Mouse (Mus musculus) kidney, adult 9 months (tissue): ENCODE measurements at regions not wholly inside any gene's neighbourhood (a gene's known extent, or its start where the extent isn't known, plus 50 kb on each side); places are given as distances from the start of the nearest gene placed in this dataset.

Experiments used
- DNase-seq: peaks from one replicate; pipeline ENCODE4 v3.0.0; 2022

GRCm38 (mm10) chr4:33696969-33697368 is 227.4 kb upstream of the Cnr1 start:
- DNase-seq, result no peak

DNA sequence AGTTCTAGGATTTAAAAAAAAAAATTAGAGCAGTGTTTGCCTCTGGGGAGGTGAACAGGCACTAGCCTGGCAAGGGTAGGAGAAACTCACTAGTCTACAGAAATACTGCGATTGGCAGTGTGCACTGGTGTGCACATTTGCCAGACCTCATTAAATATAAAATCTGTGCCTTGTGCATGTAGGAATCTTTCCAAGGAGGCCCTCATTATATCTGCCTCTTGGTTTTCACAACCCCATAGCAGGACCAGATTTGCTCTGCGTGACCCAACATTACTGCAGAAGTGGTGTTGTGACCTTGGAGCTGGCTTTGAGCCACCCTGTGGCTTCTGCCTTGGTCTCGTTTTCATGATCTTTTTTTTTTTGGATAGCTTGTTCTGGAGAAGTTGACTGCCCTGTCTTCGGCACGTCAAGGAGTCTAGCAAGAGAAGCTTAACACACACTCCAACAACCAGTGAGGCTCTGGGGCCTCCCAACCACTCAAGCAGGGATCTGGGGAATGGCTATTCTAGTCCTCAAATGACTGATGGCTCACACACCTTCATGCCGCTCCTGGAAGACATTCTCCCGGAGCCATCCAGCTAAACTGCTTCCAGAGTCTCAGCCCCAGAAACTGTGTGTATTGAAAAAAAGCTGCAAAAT is 222.2 kb upstream of the Cnr1 start:
- peak; percentile 12 for DNase-seq

DNA sequence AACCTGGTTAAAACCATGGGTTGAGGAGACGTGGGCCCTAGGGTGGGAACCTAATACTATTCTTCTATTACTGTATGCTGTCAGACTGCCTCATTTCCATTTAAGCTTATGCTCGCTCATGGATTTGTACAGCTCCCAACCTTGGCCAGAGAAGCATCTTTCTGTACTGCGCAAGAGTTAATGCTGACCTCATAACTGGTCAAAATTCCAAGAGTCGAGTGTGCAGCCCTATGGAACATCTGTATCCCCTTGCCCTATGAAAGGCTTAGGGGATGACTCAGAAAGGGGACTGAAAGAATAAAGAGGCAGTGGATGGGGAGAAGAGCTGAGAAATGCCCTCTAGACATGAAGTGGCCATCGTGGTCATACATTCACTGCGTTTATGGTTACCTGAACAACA is 218.7 kb upstream of the Cnr1 start:
- no peak for DNase-seq

DNA sequence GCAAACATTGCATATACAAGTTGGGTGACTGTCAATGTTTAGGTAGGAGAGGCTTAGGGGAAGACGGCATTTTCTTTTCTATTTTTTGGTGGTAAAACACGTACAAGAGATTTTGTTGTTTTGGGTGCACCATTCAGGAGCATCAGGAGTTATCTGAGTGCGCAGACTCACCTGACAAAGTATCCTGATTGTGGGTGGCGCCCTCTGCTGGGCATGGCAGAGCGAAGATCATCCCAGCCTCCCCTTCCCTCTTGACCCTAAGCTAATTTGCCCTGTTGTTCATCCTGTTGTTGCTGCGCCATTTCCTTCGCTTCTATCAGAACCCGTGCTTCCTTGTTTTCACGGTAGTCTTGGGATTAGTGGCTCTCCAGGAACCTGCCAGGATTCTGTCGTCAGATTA is 217.6 kb upstream of the Cnr1 start:
- no peak for DNase-seq

DNA sequence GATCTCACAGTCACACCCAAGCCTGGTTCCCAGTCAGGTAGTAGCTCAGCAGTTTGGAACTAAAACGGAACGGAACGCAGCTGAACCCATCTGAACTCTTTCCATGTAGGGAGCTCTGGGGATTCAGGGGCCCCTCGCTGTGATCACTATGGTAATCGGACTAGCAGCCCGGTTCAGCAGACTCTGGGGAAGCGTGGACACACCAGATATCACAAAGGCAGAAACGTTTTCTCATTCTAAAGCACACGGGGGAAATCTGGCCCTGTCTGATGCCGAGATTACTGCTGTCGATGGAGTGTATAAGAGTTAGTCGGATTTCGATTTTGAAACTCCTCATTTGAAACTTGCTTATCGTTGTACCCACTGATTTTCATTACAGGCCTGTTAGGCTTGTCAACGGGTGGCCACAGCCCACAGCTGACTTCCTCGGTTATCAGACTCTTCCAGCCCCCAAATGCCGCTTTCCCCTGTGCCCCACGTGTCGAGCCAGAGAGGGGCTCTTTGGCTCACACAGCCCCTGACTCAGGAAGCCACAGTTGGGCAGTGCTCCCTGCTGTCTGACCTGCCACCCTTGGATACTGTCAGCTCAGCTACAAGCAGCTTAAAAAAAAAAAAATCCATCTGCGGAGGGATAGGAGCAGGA is 207.8 kb upstream of the Cnr1 start:
- no peak for DNase-seq

DNA sequence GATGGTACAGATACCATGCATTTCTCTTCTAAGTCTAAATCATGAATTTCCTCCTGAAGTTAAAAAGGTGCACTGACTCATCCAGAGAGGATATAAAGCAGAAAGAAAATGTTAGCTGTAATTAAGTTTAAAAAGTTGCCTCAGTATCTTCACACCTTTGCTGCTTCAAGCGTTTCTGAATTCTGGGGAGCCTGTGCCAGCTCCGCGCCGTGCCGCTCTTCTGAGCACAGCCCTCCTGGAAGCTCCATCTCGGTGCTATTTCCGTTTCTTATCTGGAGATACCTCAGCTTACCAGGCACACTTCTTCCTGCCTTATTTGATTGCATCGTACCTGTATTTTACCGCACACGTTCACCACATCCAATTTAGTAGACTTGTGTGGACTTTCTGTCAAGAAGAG is 203.4 kb upstream of the Cnr1 start:
- DNase-seq, result no peak

GRCm38 (mm10) chr4:33721971-33722370 is 202.4 kb upstream of the Cnr1 start:
- no peak for DNase-seq

GRCm38 (mm10) chr4:33731837-33732236 is 192.6 kb upstream of the Cnr1 start:
- DNase-seq, result no peak

DNA sequence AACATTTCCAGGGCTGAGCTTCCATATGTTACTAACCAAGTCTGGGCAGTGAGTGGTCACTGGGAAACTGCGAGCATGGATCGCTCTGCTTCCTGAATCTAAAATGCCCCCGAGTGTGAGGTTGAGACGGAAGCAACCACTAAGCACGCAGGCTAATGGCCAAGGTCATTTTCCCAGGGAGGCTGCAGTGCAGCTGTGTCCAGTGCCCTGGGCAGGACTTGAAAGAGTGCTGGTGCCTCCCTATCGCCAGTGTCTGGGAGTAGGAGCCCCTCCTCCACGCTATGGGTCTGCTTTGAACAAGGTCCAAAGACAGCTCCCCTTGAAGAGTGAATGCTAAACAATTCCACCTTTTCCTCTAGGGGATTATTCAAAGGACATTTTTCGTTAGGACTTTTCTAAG is 189.5 kb upstream of the Cnr1 start:
- peak; percentile 6 for DNase-seq

DNA sequence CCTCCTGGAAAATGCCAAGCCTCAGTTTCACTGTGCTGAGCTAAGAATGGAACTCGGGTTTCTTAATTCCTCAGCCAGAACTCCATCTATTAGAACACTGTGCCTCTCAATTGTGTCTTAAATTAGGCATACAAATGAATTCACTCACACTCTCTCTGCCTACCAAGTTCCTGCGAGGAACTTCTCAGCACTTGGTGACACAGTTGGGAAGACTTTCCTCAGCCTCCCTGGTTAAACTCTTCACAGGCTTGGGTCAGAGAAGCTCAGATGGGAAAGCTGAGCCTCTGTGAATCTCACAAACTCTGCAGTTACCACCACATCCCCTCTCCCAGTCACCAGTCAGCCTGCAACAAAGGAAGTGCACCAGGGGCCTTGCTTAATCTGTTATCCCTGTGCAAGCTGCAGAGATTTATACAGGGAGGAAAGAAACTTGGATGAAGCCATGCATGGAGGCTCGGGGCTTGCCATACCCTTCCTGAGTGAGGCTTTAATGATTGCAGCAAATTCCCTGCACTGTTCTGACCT is 188.9 kb upstream of the Cnr1 start:
- DNase-seq, result no peak

DNA sequence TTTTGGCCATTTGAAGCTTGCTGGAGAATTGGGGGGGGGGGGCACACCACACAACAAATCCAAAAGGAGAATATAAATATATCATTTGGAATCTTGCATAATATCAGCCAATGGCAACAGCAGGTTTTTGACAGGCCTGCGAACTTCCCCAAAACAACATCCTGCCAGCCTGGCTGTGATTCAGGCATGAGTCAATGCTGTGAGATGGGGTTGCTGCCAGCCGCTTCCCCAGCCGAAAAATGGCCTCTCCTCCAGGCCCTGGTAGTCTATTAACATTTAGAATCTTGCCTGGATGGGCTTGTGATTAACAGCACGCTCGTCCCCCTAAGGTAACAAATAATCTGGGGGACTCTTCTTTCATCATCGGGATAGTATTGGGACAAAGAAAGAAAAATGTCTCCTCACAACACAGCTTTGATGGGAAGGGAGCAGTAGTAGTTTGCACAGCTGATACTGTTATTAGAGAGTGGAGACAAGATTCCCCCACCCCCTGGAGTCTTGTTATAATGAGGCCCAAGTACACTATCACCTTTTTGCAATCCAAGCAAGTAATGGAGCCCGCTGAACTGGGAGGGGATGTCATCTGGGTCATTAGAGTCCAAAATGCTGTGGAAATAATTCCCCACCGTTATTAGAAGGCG is 188.2 kb upstream of the Cnr1 start:
- DNase-seq, result no peak

DNA sequence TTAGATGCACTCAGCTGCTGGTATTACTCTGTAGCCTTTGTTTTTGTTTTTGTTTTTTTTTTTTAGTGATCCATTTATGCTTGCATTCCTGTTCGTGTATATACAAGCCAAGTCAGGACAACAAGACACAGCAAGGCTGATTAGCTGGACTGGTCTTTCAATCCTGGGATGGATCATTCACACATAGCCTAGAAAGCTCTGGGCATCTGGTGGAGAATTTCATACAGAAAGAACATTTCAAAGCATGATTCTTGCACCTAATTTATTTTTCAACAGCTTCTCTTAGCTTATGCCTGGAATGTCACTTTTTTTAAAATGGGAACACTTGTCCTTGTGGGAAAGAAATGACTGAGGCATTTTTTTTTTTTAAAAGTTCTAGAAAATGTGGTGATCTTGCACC is 187.1 kb upstream of the Cnr1 start:
- DNase-seq, result no peak

GRCm38 (mm10) chr4:33737859-33738417 is 186.5 kb upstream of the Cnr1 start:
- DNase-seq, result no peak

DNA sequence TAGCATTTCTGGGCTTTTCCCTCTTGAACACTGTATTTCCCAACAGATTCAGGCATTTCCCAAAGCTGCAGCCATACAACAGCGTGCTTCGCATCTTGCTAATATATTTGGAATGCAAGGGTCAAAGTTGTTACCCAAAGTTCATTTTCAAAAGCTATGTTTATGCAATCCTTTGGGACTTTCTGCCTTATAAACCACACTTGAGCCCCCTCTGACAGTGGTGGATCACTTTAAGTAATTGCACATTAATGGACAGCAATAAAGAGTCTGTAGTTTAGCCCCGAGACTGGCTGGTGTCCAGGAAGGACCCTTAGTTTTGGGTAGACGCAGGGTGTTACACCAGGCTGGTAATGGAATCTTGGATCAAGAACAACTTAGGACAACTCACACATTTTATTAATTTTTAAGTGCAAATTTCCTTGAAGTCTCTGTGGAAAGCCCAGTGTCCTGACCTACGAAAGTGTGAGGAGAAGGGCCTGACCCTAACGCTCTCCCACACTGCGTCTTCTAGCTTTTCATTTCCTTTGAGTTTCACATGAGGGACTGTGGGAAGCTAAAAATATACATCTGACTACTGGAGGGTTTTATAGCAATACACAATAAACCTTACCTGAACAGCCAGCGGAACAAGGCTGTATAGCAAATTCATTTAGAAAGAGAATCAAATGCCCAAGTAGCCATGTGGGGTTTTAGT is 185.0 kb upstream of the Cnr1 start:
- peak; percentile 3 for DNase-seq

DNA sequence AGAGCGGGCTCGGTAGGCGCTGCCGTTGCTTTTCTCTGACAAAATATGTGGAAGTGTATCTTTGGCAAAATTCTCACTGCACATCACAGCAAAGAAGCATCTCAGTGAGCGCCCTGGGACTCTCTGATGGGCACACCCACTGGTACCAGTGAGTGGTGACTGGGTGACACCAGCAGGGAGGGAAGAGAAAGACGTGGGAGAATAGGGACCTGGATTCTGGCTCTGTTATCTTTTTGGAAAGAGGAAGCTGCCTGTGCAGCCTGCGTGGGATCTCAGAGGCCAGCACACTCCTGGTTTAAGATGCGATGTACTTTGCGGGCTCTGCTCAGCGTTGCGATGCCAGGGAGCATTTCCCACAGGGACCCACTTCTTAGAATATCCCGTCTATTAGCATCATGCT is 183.4 kb upstream of the Cnr1 start:
- no peak for DNase-seq

- no peak for DNase-seq
Measured at GRCm38 (mm10) chr4:33745180-33745579, 179.2 kb upstream of the Cnr1 start.

DNA sequence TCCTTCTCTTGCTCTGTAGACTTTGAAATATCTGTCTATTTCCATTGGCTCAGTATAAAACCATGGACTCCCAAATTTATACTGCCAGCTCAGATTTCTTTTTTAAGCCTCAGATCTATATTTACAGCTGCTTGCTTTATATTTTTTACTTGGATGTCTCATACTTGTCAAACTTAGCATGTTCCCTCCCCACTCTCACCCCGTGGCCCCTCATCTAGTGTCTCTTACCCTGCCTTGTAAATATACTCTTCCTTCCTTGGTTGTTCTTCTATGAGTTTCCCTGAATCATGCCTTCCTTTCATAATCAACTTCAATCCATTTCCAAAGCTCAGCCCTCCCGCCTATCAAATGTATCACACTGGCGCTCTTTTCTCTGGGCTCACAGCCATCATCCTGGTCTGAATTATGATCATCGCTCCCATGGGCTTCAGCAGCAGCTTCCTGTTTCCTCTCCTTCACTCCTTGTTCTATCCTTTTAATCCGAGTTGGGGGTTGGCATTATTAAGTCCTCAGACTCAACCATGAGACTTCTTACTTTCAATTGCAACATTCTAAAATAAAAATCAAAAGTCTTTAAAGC is 177.0 kb upstream of the Cnr1 start:
- DNase-seq, result peak; percentile 39

DNA sequence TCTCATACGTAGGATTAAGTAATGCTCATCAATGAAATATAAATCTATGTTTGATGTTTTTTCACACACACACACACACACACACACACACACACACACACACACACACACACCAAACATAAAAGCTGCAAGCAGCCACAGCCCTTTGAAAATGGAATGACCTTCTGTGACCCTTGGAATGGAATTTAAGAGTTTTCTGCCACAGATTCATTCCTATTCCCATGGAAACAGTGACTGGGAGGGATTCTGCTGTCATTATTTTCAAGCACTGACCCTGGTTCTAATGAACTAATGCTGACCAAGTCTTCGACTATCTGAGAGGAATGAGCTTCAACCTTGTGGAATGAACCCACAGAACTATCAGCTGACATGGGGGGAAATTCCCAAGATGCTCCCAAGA is 156.7 kb upstream of the Cnr1 start:
- no peak for DNase-seq

DNA sequence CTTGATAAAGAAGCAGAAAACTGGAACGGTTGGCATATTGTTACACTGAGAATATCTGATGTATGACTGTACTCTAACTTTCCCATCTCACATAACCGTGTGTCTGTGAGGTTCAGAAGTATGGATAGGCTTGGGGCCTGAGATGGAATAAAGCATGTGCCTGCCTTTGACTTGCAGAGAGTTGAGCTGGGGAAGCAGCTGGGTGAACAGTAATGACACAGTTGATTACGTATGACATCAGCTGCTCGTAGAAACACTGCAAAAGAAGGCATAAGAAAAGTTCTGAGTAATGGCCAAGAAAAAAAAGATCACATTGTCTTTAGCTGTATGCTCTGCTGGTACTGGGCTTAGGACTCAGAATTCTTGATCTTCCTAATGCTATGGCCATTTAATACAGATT is 138.4 kb upstream of the Cnr1 start:
- no peak for DNase-seq

DNA sequence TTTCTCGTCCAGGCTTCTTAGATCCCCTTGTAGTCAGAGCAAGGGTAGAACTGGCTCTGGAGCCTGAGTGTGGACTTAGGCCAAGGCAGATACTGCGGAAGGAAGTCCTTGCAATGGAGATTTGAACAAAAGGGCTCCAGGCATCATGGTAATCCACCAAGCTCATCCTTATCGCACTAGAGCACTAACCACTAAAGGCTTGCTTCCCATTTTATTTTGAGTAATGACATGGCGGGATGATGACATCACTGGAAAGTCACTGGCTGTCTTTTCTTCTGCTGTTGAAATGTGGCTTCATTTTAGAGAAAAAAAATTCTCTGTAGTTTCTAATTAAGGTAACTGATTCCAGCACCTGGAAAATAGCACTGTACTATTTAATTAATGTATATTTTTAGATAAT is 137.4 kb upstream of the Cnr1 start:
- DNase-seq, result no peak

GRCm38 (mm10) chr4:33793398-33793797 is 131.0 kb upstream of the Cnr1 start:
- DNase-seq, result no peak

DNA sequence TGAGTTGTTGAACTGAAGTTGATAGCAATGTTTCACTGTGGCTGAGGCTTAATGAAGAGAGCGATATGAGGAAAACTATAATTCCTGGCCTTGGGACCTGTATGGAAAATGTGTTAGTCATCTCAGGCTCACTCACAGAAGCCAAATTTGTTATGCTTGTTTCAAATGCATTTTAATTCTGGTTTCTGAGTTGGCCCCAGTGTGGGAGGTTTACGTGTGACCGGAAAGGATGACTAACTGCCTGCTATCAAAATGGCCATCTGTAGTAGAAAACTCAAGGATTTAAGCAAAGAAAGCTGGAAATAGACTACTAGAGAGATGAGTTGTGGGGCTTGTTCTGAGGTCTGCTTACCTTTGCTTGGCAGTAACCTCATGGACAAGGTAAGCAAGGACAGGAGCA is 128.9 kb upstream of the Cnr1 start:
- no peak for DNase-seq

GRCm38 (mm10) chr4:33797964-33798363 is 126.4 kb upstream of the Cnr1 start:
- no peak for DNase-seq
